Mouse (Mus musculus): ENCODE measurements around the gene Btg3. TPM values are rescaled to one million over a fixed set of nuclear protein-coding genes. Genes with fewer than 3 reads are reported as not detected.
"Not testable (repeated sequence)": the region's sequence is repeated elsewhere in the genome, so short reads cannot be mapped to it uniquely, and the experiment has no call there.

Btg3 gene
- 10 to 100 TPM; 11.2 to 14.6 TPM for total RNA-seq (2021)

DNA sequence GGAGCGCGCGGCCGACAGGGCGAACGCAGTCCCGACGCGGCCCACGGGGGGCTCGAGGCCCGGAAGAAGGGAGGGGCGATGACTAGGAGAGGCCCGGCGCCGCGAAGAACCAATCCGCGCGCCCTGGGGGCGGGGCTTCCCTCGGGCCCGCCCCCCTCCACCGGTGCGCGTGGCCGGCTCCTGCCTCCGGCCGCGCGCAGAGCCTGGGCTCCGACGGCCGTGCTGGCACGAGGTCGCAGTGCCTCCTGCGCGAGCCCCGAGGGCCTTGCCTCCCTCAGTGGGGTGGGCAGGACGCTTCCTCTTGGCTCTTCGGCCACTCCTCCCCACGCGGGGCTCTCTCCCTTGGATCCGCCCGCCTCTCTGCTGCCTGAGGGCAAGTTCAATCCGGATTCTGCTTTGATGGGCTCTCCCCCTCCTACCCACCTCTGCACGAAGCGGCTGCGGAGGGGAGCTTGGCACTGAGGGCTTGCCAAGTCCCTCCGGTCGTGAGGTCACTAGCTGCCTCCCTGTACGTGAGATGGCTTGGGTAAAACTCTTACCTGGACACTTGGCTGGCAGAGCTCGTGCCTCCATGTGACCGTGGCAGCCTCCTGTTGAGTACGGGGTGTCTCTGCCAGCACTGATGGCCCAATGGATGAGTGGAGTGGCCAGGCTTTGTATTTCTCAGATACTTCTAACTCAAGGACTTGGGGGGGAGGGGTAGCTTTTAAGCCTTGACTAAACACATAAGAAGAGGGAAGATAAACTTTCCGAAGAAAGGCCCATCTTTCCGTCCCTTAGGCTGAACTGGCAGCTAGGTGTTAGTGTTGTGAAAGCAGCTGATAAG, at the start of gene Btg3:
Gene Btg3 (minus strand): TSS at position 448 of the 826 bp plus-strand sequence.
- peak; percentile 67 to 69 for DNase-seq (ENCODE audit: extremely low spot score in 1 of 2, low spot score in 1 of 2)

- no peak for DNase-seq (ENCODE audit: extremely low spot score in 1 of 2, low spot score in 1 of 2)
Observed at GRCm38 (mm10) chr16:78417733-78418132, 40.7 kb upstream of the Btg3 start.

- no peak for DNase-seq (ENCODE audit: extremely low spot score in 1 of 2, low spot score in 1 of 2)
Observed at GRCm38 (mm10) chr16:78416500-78416899, 39.5 kb upstream of the Btg3 start.

GRCm38 (mm10) chr16:78409991-78410390, 33.0 kb upstream of the Btg3 start:
- no peak for DNase-seq (ENCODE audit: extremely low spot score in 1 of 2, low spot score in 1 of 2)

DNA sequence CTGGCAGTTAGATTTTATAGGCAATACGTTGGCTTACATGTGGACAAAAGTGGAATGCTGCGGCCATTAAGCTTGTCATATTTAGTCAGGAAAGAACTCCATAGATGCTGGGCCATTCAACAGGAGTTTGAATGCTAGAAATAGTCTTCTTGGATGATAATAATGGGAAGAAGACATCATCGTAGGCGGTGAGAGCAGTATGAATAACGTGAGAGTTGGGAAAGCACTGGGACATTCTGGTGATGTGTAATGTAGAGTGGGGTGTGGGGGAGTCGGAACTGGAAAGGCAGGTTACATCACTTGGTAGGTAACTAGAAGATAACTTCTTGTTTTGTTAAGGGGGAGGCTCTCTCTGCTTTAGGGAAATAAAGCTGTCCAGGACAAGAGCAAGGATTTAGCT, 30.9 kb upstream of the Btg3 start:
- no peak for DNase-seq (ENCODE audit: extremely low spot score in 1 of 2, low spot score in 1 of 2)

GRCm38 (mm10) chr16:78406657-78407056, 29.7 kb upstream of the Btg3 start:
- DNase-seq (ENCODE audit: extremely low spot score in 1 of 2, low spot score in 1 of 2): no peak

DNA sequence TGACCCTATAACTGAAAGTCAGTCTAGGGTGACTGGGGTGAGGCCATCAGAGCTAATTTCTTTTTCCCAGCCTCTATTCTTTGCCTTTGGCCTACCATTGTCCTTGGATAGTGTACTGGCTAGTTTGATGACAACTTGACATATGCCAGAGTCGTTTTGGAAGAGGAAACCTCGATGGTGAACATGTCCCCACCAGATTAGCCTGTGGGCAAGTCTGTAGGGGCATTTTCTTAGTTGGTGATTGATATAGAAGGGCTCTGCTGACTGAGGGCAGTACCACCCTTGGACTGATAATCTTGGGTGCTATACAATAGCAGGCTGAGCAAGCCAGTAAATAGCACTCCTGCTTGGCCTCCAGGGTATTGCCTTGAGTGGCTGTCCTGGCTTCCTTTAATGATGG, 25.3 kb upstream of the Btg3 start:
- DNase-seq (ENCODE audit: extremely low spot score in 1 of 2, low spot score in 1 of 2): no peak

DNA sequence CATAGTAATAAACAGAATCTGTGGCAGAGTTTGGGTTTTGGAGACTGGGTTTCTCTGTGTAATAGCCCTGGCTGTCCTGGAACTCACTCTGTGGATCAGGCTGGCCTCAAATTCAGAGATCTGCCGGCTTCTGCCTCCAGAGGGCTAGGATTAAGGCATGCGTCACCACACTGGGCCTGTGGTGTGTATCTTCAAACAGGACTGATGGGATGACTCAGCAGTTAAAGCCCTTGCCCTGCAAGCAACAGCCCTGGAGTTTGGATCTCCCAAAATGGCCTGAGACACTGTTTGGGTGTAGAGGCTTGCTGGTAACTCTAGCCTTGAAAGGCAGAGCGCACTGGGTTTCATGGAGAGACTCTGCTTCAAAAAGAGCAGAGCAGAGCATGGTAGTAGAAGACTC, 22.4 kb upstream of the Btg3 start:
- DNase-seq (ENCODE audit: extremely low spot score in 1 of 2, low spot score in 1 of 2): no peak

DNA sequence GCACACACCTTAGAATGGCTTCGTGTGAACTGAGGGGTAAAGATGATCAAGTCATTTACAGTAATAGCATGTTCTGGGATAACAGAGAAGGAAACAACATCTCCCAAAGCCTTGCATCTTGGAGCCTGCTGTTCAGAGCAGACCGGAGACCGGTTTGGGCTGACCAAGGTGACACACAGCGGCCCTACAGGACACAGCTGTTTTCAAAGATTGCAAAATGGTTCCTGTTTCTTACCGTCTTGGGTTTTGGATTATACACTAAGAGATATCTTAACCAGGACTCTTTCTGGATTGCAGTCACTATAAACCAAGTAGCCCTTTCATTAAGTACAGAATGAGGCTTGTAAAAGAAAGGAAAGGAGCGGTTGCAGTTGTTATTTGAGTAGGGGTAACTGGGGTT, 21.7 kb upstream of the Btg3 start:
- no peak for DNase-seq (ENCODE audit: extremely low spot score in 1 of 2, low spot score in 1 of 2)

GRCm38 (mm10) chr16:78391354-78391753, 14.4 kb upstream of the Btg3 start:
- no peak for DNase-seq (ENCODE audit: extremely low spot score in 1 of 2, low spot score in 1 of 2)

DNA sequence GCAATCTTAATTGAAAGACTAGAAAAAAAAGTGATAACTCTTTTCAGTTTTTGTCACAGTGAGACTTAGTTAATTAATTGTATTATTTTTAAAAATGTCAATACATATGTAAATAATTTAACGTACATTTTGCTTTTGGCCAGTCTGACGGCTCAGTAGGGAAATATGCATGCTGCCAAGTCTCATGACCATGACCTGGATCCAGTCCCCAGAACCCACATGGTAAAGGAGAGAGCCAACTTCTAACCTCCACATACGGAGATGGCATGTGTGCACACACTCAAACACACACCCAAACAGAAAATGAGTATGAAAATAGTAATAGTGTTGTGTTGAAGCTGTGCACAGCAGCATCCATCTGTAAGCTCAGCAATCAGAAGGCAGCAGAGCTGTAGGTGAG, 13.0 kb upstream of the Btg3 start:
- no peak for DNase-seq (ENCODE audit: extremely low spot score in 1 of 2, low spot score in 1 of 2)

GRCm38 (mm10) chr16:78389122-78389521, 12.1 kb upstream of the Btg3 start:
- DNase-seq (ENCODE audit: extremely low spot score in 1 of 2, low spot score in 1 of 2): no peak

GRCm38 (mm10) chr16:78378493-78378892, 1.5 kb upstream of the Btg3 start:
- DNase-seq (ENCODE audit: extremely low spot score in 1 of 2, low spot score in 1 of 2): no peak

DNA sequence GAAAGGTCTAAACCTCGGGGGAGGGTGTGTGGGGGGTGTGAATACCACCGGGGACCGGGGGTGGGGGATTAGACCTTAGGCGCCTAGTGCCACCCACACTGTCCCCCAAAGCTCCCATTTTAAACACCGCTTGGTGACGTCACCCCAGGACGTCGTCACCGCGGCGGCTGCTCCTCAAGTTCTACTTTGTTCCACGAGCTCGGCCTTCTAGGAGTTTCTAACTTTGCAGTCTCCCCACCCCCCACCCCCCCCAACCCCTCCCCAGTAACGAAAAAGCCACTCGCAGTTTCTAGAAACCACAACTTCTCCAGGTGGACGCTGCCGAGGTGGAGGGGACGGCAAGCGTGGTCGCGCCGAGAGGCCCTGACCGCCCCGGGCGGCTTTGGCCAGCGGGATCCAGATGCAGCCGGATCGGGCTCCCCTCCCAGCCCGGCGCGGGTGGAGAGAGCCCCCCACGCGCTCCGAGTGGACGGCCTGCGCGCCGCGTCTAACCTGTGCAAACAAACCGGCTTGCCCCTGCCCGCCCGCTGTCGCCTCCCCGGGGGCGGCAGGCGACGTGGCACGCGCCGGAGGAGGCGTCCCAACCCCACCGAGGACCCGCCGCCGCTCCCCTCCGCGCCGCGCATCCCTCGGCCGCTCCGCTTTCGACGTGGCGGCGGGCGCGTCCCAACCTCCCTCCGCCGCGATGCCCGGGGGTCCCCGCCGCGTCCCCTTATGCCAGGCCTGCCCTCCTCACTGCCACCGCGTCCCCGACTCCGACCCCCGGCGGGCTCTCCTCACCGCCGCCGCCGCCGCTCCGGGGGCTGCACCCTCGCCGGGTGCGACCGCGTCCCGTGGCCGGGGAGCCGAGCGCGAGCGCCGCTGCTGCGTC, 936 bp downstream of the Btg3 start:
- peak; percentile 20 to 33 for DNase-seq (ENCODE audit: extremely low spot score in 1 of 2, low spot score in 1 of 2)

- no peak for DNase-seq (ENCODE audit: extremely low spot score in 1 of 2, low spot score in 1 of 2)
Observed at GRCm38 (mm10) chr16:78375222-78375621, 1.8 kb downstream of the Btg3 start.

DNA sequence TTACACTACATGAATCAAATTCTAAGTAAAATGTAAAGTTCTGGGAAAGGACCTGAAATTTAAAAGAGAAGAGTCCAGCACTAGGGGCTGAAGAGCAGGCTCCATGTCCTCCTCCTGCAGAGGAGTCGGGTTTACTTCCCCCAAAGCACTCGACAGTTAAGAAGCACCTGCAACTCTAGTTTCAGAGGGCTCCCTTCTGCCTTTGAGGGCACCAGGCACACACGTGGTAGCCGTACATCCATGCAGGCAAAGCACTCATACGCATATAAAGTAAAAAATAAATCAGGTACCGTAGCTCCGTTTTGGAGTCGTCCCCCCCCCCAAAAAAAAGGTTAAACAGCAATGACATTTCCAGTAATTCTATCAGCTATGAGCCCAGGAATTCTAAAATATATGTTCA, 3.2 kb downstream of the Btg3 start:
- no peak for DNase-seq (ENCODE audit: extremely low spot score in 1 of 2, low spot score in 1 of 2)

GRCm38 (mm10) chr16:78372786-78373185, 4.2 kb downstream of the Btg3 start:
- no peak for DNase-seq (ENCODE audit: extremely low spot score in 1 of 2, low spot score in 1 of 2)

GRCm38 (mm10) chr16:78371491-78372046, 5.4 kb downstream of the Btg3 start:
- DNase-seq (ENCODE audit: extremely low spot score in 1 of 2, low spot score in 1 of 2): no peak

DNA sequence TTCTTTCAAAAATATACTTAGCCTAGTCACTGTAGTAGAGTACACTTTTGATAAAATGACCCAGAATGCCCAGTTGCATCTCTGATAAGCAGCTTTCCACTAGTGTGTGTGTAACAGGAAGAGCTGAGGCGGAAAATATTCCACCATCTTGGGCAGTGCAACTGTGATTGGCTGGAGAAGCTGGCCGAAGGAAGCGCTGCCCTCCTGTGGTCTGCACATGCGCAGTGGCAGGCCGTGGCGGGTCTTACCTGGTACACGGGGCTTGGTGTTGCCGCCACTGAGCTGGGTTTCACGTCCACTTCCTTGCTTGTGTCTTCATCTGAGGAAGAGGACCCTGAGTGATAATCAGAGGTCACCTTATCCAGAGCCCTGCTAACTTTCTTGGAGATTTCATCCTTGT, 12.4 kb downstream of the Btg3 start:
- DNase-seq (ENCODE audit: extremely low spot score in 1 of 2, low spot score in 1 of 2): not testable (repeated sequence)

GRCm38 (mm10) chr16:78361466-78361865, 15.5 kb downstream of the Btg3 start:
- no peak for DNase-seq (ENCODE audit: extremely low spot score in 1 of 2, low spot score in 1 of 2)

DNA sequence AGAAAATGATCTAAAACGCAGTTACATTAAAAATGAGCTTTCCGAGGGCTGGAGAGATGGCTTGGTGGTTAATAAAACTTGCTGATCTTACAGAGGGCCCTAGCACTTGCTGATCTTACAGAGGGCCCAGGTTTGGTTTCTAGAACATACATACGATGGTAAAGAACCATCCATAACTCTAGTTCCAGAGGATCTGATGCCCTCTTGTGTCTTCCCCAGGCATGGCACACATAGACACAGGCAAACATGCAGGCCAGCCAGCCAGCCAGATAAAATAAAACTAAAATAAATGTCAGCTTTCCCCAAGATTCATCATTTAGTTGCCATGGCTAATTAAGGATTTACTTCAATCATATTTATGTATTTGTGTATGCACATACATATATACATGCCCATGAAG, 19.2 kb downstream of the Btg3 start:
- DNase-seq (ENCODE audit: extremely low spot score in 1 of 2, low spot score in 1 of 2): no peak
